Mouse (Mus musculus) MEL-GATA-1-ER (cell line): Measurements from ENCODE around the gene Tmem256.

Experiments
- DNase-seq: peaks from one replicate; pipeline ENCODE4 v3.0.0-alpha.2; 2012; ENCODE audit warnings: low read depth; ENCODE audit errors: extremely low read depth

Tmem256 gene

DNA sequence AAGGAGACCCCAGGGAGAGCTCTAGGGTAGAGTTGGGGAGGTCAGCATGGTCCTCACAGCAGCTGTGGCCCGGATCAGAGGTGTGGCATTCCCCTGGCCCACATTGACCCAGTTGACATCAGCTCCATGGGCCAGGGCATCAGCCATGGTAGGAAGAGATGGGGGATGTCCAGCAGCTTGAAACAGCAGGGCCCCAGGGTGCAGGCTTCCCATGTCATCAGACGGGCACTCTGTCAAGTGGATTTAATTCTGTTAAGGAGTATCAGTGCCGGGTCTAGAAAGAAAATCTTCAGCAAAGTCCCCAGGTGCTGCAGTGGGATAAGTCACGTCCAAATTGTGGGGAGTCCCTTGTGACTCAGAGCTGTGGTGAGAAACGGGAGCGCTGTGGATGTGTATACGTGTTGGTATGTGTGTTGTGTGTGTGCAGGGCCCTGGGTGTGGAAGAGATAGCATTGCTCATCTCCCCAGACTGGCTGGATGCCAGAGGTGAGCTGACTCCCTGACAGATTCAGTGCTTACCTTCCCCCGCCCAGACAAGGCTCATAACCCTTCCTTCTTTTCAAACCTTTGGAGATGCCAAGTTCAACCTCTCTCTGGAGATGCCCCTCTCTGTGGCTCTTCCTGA, 45.3 kb downstream of the Tmem256 start:
- DNase-seq: no peak

DNA sequence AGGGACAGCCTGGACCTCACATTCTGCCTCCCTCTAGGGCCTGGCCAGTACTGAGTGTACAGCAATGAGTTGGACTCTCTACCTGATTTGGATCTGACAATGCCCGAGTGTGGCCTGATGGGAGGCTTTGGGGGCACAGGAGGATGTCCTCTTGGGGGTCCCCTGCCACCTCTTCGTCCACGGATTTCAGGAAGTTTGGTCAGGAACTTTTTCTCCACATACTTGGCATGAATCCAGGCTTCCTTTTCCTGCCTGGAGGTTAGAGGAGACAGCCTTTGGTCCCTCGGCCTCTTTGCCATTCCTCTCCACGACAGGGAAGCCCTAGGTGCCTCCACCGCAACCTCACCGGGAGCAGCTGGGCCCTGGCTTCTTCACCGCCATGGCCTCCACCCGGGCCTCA, 45.9 kb downstream of the Tmem256 start:
- no peak for DNase-seq

DNA sequence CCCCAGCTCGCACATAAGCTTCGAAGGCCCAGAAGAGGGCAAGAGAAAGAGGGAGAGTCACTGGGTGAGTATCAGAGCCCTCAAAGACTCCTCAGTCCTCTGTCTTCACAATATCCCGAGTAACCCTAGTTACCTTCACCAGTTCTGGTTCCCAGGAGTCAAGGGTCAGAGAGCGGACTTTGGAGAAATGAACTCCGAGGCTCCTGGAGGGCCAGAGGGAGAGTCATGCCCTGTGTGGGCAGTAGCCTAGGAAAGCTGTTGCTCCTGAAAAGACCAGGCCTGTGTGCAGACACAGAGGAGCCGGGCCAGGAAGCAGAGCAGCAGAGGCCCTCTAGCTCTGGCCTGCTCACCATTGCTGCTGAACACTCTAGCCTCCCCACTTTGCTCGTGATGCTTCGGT, 46.3 kb downstream of the Tmem256 start:
- DNase-seq: no peak

DNA sequence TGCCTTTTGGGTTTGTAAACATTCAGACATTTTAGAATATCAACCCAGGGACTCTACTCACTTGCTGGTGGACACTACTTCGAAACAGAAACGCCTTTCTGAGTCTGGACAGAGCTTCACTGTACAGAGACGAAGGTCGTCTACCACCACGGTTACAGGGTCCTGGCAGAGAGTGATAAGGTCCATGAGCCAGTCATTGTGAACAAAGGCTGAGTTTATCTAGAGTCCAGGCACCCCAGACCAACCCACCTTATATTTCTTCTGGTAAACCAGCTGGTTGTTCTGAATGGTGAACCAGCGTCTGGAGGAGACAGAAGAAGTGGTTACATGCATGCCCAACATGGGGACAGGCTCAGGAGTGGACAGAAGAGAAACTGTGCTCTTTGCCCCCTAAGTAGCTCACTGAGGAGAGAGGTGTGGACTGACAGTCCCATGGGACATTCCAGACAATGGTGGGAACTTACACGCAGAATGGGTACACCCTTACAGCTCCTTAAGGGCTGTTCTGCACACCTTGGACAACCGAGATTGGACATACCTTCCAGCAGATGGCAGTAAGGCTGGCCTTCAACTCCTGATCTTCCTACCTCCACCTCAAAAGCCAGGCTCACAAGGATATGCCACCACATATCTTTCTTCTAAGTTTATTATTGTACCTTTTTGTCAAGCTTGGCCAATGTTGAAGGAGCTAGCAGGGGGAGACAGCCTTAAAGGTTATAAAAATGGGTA, 48.8 kb downstream of the Tmem256 start:
- no peak for DNase-seq
